Mouse (Mus musculus) spleen, adult 18-20 months (tissue): Measurements from ENCODE around the gene Sp3.
A peak's percentile ranks its signal among the peaks of the same experiment; 100 is the strongest.
"Not testable (repeated sequence)": the region's sequence is repeated elsewhere in the genome, so short reads cannot be mapped to it uniquely, and the experiment has no call there.

Source experiments
- DNase-seq, 2 experiments: peaks; one replicate each; pipeline ENCODE4 v3.0.0; 2022; ENCODE audit warnings: mixed read lengths in 2 of 2

The Sp3 gene

DNA sequence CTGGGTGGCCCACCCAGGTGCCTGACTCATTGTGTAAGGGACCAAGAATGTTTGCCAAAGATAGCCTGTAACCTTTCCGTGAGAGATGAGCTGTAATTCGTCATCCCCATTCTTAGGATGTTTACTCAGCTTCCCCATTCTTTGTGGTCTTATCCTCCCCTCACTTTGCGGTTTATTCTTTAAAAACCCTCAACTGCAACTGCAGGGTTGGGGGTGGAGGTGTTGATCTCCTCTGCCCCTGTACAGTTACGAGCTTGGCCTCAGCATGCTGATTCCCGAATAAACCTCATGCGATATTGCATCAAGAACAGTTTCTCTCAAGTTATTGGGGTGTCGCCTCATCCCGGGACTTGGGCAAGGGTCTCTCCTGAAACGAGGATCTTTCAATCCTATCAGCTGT is 8.7 kb upstream of the Sp3 start:
- not testable (repeated sequence) for DNase-seq

DNA sequence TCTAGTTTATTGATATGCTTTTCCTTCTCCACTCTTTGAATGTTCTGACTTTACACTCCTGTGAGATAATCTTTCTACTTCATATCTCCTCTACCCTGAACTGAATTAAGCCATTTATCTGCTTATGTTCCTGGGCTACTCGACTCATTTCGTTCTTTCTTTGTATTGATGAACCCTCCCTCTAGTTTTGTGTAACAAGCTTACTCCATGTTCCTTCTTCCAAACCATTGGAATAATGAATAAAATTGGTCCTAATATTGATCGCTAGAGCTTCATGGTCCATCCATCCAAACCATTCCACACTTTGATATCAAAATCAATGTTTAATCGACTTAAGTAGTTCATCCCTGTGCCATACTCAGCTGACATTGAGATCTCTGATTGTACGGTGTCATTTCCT is 6.4 kb upstream of the Sp3 start, which contains the start of gene Gm11084:
Gene Gm11084, minus strand, starts transcription at position 101 of the 400 bp plus-strand sequence.
- DNase-seq, result no peak

DNA sequence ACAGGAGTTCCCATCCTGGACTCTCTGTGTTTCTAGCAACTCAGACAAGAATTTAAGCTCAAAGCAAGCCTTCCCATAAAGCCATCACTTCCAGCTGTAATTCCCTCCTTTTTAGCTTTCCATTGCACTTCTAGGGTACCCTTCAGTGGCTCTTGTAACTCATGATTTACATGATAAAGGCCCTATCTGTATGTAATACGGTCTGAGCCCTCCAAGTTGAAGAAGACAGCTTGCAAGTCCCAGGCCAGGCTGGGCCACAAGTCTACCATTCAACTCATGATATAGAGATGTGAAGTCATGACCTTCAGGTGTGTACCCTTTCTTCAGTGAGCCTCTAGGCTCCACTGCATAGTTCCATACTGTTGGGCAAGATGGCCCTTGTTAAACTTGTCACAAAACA is 5.3 kb upstream of the Sp3 start:
- DNase-seq, result no peak

DNA sequence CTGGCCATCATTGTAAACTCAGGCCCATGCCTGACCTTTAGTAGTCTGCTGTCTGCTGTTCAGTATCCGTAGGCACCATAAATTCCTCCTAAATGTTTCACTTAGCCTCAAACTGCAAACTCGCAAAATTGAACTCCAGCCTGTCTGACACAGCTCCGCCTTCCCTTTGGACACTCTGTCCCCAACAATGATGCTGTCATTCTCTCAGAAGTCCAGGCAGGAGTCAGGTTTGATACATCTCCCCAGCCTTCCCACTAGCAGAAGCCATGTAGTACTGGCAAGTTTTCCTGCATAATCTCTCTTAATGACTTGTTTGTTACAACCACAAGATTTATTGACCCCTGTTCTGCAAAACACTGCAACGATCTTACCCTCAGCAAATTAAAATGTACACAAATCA is 4.6 kb upstream of the Sp3 start:
- no peak for DNase-seq

DNA sequence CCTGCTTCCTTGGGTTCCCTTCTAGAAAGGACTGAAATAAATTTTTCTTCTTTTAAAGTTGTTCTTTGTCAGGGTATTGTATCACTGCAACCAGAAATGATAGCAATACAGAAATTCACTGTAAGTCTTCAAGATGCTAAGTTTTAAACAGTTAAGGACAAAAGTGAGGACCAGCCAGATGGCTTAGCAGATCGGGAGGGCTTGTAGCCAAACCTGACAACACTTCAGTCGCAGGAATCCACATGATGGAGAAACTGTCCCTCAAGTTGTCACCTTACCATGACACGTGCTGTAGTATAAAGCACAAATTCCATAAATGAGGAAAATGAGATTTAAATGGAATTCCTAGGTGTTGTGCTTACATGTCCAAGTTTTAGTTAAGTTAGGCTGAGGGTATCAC is 3.0 kb upstream of the Sp3 start:
- DNase-seq, result no peak

DNA sequence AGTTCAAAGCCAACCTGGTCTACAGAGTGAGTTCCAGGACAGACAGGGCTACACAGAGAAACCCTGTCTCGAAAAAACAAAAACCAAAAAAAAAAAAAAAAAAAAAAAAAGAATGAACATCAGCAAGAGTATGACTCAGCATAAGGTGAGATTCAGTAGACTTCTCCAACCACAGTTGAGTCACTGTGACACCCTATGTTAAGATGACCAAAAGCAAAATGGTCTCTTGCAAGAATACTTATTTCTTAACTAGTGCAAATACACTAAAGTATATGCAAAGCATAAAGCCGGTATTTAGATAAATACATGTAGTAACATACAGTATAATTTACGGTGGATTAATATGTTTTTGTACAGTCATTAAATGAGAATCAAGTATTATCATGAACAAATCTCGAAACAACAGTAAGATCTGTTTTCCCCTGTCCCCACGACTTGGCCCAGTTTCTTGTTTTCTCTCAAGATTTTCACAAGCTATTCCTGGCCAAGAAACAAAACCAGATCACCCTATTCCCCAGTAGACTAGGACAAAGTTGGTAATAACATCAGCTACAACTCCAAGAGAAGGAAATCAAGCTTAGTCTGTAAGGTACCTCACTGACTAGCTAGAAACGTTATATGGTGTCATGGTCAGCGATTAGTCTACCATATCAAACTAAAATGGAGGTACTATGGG is 2.0 kb upstream of the Sp3 start:
- no peak for DNase-seq

DNA sequence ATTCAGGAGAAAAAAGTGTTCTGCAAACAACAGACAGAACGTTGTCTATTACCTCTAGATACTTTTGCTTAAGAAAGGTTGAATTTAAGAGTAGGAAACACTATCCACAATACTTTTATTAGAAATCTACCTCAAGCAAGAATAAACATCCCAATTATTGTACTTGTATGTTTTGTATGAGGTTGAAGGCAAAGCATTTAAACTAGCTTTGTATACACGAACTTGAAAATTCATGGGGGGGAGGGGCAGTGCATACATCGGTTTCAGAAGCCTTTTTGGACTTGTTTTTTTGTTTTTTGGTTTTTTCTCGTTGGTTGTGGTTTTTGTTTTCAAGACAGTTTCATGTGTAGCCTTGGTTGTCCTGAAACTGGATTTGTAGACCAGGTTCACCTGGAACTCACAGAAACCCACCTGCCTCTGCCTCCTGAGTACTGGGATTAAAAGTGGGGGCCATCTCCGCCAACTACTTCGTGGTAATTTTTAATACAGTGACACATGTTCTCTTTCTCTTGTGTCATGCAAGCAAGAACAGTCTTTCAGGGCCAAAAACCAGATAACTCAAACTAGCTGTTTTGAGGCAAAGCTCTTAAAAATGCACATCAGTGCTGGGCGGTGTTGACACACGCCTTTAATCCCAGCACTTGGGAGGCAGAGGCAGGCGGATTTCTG is 1.3 kb upstream of the Sp3 start:
- DNase-seq, result no peak

DNA sequence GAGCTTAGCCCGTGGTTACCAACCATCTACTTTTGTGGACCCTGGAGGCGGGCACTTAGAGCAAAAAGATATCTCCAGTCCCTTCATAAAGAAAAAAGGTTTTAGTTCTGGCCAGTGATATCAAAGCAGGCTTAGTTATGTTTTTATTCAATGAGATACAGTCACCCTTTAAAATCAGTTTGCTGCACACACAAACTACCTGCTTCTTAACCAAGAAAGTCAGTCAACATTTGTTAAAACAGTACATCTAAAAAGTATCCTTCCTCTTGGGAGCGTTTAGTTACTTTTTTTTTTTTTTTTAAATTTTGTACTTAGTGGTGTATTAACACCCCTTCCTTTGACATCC is 802 bp upstream of the Sp3 start:
- DNase-seq, result no peak

DNA sequence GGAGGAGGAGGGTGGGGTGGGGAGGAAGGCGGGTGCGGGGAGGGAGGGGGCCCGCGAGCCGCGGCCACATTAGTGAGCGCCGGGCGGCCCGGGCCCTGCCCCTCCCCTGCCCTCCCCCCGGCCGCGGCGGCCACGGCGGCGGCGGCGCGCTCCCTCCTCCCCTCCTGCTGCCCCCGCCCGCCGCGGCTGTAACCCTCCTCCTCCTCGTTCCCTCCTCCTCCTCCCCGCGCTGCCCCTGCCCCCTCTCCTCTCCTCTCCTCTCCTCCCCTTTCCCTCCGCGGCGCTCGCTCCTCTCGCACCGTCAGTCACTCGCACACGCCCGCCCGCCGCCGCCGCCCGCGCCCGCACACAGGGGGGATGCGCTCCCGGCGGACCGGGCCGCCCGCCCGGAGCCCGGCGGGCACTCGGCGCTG is 581 bp downstream of the Sp3 start:
- peak; percentile 82 to 86 for DNase-seq

DNA sequence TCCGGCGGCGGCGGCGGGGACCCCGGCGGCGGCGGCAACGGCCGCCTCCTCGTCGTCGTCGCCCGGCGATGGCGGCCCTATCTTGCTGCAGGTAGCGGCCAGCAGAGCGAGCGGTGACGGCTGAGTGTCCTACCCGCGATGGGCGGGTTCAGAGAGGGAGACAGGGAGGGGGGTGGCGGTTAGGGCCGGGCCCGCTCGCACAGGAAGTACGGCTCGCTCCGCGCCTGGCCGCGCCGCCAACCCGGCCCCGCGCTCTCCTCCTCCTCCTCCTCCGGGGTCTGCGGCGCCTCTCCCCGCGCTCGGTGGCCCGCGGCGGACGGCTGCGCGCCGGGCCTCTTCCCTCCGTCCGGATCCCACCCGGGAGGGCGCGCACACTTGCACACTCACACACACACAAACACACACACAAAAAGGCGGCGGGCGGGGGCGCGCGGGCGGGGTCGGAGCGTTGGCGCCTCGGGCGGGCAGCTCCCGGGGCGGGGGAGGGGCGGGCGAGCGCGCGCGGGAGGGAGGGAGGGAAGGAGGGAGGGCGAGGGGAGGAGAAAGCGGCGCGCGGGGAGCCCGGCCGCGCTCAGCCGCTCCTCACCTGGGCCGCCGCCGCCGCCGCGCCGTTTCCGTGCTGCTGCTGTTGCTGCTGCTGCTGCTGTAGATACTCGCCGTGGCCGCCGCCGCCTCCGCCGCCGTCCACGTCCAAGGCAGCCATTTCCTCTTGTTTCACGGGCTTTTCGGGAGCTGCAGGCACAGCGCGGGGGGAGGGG is 1.2 kb downstream of the Sp3 start:
- DNase-seq, result peak; percentile 87 to 90

DNA sequence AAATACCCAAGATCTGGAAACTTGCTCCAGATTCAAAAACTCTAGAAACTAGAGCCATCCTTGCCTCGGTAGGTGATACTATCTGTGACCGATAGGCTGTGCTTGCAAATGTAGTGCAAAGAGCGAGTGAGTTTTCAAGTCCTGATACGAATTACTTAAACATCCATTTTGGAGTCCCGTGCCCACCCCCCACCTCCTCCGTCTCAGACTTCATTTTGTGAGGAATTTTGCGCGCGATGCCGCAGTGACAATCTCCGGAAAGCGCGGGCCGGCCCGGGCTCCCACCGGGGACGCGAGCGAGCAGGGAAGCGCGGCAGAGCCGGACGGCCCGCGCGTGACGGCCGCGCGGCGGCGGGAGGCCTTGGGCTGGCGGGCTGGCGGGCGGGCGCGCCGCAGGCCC is 1.8 kb downstream of the Sp3 start:
- no peak for DNase-seq

DNA sequence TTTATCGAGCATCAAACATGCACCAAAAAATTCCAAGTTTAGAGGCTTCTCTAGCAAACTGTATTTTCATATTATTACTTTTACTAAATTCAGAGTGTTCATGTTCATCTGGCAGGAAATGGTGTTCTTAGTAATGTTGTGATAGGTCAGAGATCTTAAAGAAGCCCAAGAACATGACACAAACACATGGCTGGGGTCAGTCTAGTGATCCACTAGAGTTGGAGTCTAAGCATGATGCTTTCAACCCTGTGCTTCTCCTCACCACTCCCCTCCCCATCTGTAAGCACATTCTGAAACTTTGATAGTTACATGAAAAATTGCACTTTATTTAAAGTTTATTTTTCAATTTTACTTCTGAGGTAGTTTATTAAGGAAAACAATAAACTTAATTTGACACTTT is 3.0 kb downstream of the Sp3 start:
- no peak for DNase-seq

DNA sequence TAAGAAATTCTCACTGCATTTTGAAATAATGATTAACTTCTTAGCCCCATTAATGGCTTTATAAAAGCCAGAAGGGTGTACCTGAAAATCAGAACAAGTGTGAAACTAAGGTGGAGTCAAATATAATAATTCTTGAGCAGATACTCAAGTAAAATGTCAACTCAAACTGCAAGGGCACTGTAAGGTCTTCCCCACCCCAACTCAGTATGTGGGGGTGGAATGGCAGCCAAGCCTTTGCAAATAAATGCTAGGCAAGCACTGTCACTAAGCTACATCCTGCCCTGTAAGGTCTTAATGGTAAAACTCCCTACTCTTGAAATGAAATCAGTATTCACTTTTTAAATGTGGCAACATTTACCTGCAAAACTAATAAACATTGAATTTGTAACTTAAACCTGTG is 4.2 kb downstream of the Sp3 start:
- DNase-seq, result no peak

DNA sequence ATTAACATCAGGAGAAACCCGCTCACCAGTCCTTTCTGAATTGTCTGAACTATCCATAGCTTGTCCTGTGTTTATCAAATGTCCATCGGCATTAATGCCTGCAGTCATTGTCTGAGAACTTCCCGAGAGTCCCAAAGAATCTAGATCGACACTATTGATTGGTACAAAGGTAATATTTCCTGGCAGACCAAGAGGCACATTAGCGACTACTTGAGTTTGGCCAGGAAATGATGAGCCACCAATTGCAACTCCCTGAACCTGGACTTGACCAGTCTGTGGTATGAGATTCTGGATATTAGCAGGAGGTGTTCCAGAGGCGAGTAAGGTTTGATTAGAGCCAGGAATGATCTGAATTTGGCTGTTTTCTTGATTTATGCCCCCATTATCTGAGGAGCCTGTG is 9.4 kb downstream of the Sp3 start:
- no peak for DNase-seq

DNA sequence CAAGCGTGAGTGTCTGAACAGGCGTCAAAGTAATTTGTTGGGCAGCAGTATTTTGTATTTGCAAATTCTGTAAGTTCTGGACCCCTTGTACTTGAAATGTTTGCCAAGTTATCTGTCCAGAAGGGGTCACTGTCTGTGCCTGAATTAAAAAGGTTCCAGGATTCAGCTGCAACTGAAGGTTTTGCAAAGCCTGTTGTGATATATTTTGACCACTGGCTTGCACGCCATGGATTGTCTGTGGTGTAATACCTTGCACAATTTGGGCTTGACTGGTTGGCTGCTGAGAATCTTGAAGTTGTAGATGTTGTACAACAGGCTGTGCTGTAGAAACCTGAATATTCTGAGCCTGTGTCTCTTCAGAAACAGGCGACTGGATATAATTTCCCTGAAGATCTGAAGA is 9.9 kb downstream of the Sp3 start:
- DNase-seq, result no peak

DNA sequence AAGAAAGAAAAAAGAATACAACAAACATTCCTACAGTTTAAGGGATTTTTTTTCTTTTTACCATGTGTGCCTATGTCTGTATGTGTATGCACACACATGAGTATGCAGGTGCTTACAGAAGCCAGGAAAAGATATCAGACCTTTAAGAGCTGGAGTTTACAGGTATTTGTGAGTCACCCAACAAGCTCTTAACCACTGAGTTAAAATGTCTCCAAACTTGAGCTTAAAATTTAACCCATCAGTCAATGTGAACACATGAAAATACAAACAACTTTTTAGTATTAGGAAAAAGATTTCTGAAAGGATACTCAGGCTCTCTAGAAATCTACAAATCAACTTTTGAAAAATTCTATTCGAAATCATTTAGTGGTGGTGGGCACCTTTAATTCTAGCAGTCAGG is 11.7 kb downstream of the Sp3 start:
- no peak for DNase-seq

DNA sequence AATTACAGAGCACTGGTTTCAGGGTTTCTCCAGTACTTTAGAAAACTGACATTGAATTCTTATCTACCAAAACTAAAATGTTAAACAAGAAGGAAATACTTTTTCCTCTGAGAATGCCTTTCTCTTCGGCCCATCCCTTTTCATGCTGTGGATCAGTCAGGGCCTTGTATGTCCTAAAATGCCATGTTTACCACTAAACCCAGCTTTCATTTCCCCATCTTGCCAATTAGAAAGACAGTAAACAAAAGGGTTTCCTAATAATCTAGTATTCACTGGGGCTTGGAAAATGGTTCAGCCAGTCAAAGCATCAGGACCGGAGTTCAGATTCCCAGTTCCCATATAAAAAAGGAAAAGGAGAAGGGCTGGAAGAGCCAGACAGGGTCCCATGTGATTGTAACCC is 14.8 kb downstream of the Sp3 start:
- DNase-seq, result no peak

DNA sequence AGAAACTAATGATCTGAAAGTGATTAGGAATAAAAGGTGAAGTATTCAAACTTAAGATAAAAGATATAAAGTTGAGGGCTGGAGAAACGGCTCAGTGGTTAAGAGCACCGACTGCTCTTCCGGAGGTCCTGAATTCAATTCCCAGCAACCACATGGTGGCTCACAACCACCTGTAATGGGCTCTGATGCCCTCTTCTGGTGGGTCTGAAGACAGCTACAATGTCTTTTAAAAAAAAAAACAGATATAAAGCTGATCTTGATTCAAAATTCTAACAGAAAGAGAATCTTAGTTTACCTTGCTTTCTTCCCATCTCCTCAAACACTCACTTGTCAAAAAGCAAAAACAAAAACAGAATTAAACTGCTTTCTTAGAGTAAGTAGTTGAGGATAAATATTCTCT is 23.8 kb downstream of the Sp3 start:
- DNase-seq, result no peak

DNA sequence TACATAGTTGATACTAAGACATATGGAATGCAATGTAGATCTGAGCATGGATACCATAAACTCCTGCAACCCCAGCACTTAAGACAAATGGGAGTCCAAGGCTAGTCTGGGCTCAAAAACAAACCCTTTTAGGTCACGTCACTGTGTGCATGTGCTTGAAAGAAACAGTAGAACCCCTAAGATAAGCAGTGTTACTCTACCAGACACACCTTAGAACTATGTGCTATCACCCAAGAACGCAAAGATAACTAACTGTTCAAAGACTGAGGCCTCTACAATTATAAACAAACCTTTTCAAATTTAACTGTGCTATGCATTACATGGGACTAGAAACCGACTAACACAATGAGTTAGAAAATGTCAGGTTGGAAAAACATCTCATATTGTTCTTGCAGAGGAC is 27.3 kb downstream of the Sp3 start:
- DNase-seq, result no peak

DNA sequence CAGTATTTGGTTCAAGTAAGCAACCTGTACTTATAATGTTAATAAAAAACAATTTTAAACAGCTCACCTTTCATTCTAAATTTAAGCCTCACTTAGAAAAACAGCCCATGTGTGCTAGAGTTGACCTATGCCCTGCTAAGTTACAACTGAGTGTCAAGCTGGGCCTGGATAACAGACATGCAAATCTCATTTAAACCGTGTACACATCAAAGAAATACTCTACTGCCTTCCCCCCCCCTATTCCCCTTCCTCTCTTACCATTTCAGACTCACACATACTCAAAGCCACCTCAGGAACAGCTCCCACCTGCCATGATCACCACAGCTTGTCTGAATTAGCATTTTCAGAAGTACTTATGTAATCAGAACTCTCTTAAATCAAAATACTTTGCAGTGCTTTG is 44.3 kb downstream of the Sp3 start:
- DNase-seq, result no peak

DNA sequence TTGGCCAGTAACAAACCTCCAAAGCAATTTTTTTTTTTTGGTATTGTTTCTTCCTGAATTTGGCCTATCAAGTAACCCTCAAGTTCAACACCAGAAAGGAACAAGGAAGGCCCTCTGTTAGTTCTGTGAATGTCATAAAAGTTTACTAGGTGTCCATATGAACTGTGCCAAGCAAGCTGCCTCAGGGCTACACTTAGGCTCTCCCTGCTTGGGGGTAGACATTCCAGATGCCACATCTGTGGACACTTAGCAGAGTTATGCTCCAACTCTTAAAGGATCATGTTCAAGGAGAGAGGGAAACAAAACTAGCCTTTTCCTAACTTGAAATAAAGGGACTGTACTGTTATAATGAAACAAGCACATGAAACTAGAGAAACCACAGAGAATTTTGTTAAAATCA is 48.1 kb downstream of the Sp3 start:
- DNase-seq, result no peak

DNA sequence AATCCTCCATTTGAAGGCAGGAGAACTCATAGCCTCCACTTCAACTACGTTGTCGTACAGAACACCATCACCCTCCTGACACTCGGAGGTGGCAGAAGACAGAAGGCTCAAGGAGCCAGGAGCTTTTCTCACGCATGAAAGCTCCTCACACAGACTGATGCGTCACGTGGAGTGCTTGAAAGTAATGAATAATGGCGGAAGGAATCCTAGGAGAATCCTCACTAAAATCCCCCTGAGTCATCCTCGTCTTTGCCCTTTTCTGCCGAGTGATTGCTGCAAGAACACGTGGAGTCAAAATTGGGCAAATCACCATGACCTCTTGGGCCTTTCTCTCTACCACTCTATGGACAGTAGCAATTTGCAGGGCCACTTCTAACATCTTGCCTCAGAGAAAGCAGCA is 55.3 kb downstream of the Sp3 start:
- no peak for DNase-seq

DNA sequence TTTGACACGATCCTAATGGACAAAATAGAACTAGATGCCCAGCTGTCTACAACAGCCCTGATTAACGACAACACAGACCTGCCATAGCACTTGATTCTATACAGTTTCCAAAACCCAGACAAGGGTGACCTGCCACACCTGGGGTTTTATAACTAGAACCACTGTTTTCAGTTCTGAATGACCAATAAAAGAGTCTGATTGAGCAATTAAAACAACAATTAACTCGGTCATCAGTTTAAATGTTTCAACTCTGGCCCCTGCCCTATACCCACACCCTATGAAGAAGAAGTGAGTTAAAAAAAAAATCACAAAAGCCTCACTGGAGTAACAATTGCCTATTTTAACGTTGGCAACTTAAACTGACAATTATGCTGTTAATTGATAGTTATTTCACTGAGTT is 64.1 kb downstream of the Sp3 start:
- no peak for DNase-seq

DNA sequence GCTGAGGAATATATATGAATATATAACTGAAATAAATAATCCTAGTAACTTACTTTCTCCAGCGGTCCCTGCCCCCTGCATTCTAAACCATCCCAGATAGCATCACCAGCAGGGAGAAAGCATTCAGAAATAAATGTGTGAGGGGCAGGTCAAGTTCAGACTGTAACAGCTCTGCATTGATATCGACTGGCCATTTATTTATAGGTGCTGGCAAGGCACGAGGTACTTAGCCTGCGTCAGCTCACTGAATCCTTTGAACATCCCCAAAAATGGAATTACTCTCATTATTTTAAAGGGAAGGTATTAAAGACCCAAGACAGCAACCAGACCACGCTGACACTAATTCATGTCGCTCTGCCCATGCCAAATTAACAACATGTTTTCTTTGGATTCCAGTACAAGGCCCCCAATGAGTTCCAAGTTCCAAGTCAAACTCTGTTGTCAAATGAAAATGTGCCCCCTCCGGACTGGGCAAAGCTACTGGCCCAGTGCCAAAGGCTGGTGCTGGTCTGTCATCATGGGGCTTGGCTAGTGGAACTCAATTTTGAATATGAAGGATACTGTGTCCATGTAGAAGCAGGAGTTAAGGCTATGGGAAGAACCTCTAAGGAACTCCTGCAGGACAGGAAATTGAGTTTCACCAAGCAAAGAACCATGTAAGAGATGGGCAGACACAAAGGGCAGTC is 64.9 kb downstream of the Sp3 start:
- DNase-seq, result no peak
